Mouse (Mus musculus) forelimb bud, embryonic 11.5 days (tissue): ENCODE results near the gene Cdc42ep1.
"Not testable (repeated sequence)": the region's sequence is repeated elsewhere in the genome, so short reads cannot be mapped to it uniquely, and the experiment has no call there.

Source experiments
- DNase-seq: peaks from one replicate; pipeline ENCODE4 v3.0.0-alpha.2; 2012; ENCODE audit warnings: low read depth, low spot score

The Cdc42ep1 gene

DNA sequence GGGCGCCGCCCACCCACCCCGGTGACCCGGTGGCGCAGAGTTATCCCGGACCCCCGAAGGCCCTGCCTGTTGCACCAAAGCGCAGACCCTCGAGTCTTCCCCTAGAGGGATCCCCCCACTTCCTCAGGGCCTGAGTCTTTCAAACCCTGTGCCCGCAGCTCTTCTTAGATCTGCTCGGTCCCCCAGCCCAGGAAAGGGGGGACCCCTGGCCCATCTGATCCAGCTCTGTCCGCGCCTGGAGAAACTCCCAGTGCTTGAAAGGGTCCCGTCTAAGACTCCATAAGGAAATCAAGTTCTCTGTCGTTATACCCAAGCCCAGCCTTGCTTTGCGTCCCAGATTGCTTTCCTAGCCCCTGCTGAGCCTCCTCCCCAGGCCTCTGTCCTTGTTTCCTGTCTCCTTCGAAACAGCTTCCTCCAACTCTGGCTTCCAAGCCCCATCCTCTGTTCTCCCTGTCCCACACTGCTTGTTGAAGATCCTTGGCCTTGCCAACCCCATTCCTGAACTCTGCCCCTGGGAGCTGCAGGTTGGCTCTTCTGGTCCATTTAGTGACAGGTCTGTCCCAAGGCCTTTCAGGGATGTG is 35.5 kb downstream of the Cdc42ep1 start:
- DNase-seq: no peak

DNA sequence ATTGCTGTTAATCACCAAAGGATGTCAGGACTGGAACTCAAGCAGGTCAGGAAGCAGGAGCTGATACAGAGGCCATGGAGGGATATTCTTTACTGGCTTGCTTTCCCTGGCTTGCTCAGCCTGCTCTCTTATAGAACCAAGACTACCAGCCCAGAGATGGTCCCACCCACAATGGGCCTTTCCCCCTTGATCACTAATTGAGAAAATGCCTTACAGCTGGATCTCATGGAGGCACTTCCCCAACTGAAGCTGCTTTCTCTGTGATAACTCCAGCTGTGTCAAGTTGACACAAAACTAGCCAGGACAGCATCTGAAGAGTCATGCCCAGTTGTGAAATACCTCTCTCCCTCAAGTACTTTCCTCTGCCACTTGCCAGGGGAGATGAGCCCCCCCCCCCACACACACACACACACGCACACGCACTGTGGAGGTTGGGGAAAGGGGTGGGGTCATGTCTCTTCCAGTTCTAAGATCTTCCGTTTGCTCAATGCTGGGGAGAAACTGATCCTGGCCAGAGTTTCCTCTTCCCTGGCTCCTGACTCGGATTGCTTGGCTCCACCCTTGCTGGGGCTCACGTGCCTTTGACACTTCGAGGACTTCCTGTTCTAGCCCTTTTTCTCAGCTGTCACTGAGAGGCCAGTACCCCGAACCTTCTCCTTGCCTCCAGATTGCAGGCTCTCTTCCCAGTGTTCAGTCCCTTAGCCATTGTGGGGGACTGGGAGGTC is 36.5 kb downstream of the Cdc42ep1 start:
- not testable (repeated sequence) for DNase-seq

DNA sequence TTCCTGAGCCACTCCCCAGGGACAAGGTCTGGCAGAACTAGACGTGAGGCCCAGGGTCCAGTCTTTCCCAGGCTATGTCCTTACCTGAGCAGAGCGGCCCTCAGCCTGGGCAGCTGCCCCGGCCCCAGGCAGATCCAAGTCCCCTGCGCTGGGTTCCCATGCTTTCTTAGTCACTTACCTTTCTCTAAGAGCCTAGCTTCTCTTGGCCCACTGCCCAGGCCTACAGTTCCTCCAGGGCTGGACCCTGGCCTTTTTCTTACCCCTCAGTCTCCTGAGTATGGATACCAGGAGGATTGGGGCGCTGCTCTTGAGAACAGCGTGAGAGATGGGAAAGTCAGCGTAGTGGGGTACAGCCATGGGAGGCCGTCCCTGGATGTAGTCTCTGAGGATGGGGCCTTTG is 38.0 kb downstream of the Cdc42ep1 start:
- DNase-seq: no peak

DNA sequence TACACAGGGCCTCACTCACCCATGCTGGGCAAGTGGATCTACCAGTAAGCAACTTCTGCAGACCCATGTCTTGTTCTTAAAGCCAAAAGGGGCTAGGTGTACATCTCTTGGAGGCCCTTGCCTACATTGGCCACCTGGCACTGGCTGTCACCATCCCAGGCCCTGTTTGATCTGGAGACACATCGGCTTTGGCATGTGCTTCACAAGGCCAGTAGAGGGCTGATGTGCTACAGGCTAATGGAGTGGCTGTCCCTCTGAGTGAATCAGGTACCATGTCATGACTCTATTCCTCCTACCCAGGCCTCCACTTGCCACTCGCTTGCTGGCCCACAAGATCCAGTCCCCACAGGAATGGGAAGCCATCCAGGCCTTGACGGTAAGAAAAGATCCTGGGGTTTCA is 39.4 kb downstream of the Cdc42ep1 start:
- DNase-seq: no peak

DNA sequence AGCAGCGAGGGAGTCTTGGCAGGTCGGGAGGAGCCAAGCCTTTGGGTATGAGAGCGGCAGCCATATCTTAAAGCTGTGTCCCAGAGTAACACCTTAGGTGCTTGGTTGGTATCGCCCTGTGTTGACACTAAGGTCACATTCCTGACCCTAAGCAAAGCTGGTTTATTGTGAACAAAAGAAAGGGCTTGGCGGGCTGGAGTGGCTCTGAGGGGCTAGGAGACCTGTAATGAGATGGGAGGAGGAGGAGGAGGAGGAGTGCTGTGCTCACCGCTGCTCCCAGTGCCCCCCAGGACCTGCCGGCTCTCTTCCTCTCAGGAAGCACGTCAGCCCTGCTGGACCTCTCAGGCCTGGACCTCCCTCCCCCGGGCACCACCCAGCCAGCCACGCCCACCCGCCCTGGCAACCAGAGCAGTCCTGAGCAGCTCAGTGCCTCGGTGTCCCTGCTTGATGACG is 47.0 kb downstream of the Cdc42ep1 start:
- DNase-seq: no peak

DNA sequence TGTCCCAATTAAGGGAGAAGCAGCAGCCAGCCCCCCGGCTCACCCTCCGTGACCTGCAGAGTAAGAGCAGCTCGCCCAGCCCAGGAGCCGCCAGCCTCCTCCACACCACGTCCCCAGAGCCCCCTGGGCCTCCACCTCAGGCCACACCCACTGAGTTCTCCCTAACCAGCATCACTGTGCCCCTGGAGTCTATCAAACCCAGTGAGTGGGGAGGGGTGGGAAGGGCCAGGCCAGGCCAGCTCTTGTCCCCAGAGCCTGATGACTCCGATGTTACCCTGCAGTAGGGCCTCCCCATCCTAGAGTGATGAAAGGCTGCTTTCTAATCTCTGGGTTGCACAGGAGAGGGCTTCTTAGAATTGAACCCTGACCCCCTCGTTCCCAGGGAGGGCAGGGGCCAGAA is 50.0 kb downstream of the Cdc42ep1 start:
- no peak for DNase-seq

DNA sequence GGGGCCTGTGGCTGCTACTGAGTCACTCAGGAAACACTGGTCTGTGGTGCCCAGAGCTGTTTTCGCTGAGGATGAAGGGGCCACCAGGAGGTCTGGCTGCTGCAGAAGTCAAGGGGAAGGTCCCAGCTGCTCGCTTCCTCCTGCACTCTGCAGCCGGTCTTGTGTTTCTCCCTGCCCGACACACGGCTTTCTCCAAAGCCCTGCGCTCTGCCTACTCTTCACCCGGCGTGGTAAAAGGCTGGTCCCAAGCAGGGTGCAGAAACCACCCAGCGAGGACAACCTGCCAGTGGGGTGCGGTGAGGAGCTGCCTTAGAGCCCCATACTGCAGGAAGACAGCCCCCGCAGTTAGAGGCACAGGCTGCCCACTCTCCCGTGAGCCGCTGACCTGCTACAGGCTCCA is 52.3 kb downstream of the Cdc42ep1 start:
- no peak for DNase-seq

DNA sequence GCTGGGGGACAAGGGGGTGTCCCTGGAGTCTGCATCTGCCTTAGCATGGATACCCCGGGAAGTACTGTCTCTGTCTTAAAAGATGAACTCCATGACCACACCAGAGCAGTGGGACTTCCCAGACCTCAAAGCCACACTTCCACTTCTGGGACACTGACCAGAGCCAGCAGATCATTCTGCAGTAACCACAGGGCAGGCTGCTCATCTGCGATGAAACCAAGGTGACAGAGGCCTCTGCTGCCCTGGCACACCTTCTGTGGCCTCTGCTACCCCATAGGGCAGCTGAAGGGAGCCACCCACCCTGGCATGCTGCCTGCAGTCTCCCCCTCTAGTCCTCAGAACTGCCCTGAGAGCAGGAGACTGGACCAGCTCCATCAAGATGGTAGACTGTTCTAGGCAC is 53.3 kb downstream of the Cdc42ep1 start:
- no peak for DNase-seq

DNA sequence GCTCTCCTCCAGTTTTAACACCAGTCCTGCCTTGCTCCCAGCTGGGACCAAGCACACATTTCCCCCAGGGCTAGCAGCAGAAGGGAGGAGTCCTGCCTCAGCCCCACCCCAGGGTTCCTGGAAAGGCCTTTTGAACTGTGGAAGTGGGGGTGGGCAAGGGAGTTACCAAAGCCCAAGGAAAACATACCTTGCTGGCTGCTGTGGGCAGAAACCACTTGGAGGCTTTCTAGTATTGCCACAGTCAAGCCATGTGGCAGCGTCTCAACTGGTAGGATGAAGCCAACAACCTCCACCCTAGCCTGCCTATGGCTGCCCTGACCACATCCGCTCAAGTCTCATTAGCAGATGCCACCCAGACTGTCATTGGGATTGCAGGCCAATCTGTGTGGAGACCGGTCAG is 53.7 kb downstream of the Cdc42ep1 start:
- no peak for DNase-seq

DNA sequence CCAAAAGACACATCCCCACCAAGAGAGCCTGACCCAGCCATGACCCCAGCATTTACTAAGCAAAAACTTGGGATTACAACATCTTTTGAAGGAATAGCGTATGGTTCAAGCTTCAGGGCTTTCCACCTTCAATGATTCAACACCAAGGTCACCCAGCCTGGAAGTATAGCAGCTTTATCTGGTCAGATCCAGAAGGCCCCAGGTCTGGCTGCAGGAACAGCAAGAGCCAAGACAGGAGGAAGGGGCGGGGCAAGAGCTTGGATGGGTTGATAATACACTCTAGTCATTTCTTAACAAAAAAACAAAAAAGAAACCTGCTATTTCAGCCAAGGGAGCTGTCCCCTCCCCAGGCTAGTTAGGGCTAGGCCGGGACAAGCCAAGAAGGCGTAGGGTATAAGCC is 55.1 kb downstream of the Cdc42ep1 start:
- no peak for DNase-seq

DNA sequence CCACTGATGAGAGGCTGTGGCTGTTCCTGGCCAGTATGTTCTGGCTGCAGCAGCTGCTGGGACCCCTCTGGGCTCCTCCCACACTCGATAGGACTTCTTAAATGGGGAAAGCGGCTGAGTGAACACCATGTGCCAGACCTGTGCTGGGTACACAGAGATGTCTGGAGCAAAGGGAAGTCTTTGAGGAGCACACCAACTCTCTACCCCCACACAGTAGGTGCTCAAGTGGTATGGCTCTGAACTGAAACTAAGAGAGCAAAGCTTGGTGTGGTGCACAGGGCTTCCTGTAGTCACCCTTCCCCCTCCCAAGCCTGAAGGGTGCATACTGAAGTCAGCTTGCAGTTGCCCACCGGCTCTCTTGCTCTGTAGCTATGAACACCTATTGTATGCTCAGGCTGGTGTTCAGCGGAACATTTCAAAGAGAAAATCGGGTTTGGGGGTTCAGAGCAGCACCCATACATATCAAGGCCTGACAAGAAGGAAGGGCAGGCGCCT is 56.1 kb downstream of the Cdc42ep1 start:
- DNase-seq: no peak

DNA sequence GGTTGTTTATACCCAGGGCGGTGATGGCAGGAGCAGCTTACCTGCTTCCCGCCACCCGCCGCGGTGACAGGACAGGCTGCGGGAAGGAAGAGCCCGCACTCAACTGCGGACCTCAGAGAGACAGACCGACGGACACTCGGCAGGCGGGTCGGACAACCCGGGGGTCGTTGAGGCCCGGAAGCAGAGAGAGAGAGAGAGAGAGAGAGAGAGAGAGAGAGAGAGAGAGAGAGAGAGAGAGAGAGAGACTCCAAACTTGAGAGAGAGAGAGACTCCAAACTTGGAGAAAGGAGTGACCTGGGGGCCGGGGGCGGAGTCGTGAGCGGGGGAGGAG is 57.0 kb downstream of the Cdc42ep1 start, which contains the start of gene Gm49510:
Gm49510 (plus strand) TSS at position 259 of the 331 bp plus-strand sequence.
- DNase-seq: no peak

DNA sequence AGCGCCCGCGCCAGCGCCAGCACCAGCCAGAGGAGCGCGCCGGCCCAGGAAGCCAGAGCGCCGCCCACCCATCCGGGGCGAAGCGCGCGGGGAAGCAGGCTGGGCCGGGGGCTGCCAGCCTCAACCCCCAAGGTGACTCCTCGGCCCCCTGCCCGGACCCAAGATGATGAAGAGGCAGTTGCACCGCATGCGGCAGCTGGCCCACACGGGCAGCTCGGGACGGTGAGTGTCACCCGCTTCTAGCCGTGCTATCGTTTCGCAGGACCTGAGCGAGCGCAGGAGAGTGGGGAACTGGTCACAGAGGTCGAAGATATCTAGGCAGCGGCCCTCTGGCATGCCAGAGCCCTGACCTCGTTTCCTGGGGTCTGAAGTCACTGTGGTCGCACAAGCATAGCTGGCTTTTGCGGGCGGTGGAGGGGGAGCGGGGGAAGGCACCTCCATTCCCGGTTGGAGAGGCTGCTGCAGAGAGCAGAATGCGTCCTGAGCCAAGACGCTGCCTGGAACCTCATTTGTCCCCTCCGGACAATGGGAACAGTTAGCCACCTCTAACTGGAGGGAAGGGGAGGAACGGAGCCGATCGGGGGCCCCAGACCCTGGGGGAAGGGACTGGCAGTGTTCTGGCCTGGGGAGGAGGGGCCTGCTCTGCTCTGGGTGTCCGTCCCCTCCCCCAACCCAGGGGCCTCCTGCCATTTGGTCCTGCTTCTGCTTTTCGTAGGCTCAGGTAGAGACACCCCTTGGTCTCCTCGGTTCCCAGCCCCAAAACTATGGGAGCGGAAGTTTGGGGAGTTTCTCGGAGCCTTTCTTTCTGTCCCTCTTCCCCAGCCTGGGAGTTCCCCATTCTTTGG is 57.5 kb downstream of the Cdc42ep1 start, which contains the start of gene Sh3bp1:
Sh3bp1 (plus strand) TSS at position 29 of the 845 bp plus-strand sequence.
- DNase-seq: no peak
